Mouse (Mus musculus): ENCODE measurements around the gene Tmem229b. TPM values are rescaled to one million over a fixed set of nuclear protein-coding genes. Genes with fewer than 3 reads are reported as not detected.

Tmem229b gene
- polyA plus RNA-seq, 1 experiment from 2014 or later = 6.5 TPM

- no peak overlapping the region for H3K4me2 ChIP-seq
- WGBS = 84% methylated on average over 5 of the region's 5 CpGs
- no peak overlapping the region for H3K27ac ChIP-seq
- ATAC-seq (ENCODE audit: insufficient read depth, low FRiP score, low read depth) = no peak
- H3K4me1 ChIP-seq = peaks cover 11% of the 10 kb centered on the region; the same call in 1 of the 2 replicates
- H3K27me3 ChIP-seq (replicated peaks) = 0 out of 2 replicates have a peak, but pooled peaks cover 8% of the 10 kb centered on the region
- H3K36me3 ChIP-seq = no peaks in the 10 kb centered on the region
- no peak overlapping the region for H3K9ac ChIP-seq
- no peaks in the 10 kb centered on the region for H3K9me3 ChIP-seq
- no peak overlapping the region for H3K4me3 ChIP-seq (replicated peaks)
These were observed 2.0 kb downstream of the Tmem229b start for GRCm38 (mm10) chr12:79005456-79005855.

GRCm38 (mm10) chr12:79002978-79003377, 4.4 kb downstream of the Tmem229b start:
- 81% methylated on average over 3 of the region's 3 CpGs for WGBS
- no peaks in the 10 kb centered on the region for H3K9me3 ChIP-seq
- no peak for ATAC-seq (ENCODE audit: insufficient read depth, low FRiP score, low read depth)
- no peaks in the 10 kb centered on the region for H3K36me3 ChIP-seq
- H3K4me2 ChIP-seq = no peak overlapping the region
- H3K4me1 ChIP-seq = peaks cover 11% of the 10 kb centered on the region; the same call in 1 of the 2 replicates
- no peak overlapping the region for H3K9ac ChIP-seq
- H3K4me3 ChIP-seq (replicated peaks) = no peak overlapping the region
- no peak overlapping the region for H3K27ac ChIP-seq
- H3K27me3 ChIP-seq (replicated peaks) = 0 out of 2 replicates have a peak, but pooled peaks cover 8% of the 10 kb centered on the region

- ATAC-seq (ENCODE audit: insufficient read depth, low FRiP score, low read depth) = no peak
- H3K27ac ChIP-seq = no peak overlapping the region
- no peak overlapping the region for H3K9ac ChIP-seq
- H3K36me3 ChIP-seq = no peaks in the 10 kb centered on the region
- 72% methylated on average over 5 of the region's 5 CpGs for WGBS
- H3K4me3 ChIP-seq (replicated peaks) = no peak overlapping the region
- H3K4me1 ChIP-seq = peaks cover 9% of the 10 kb centered on the region; the same call in 1 of the 2 replicates
- 0 out of 2 replicates have a peak, but pooled peaks cover 8% of the 10 kb centered on the region for H3K27me3 ChIP-seq (replicated peaks)
- H3K9me3 ChIP-seq = no peaks in the 10 kb centered on the region
- H3K4me2 ChIP-seq = no peak overlapping the region
These were observed 5.0 kb downstream of the Tmem229b start for GRCm38 (mm10) chr12:79002406-79002805.

- WGBS = 48% methylated on average over 6 of the region's 7 CpGs
- no peak overlapping the region for H3K9ac ChIP-seq
- no peaks in the 10 kb centered on the region for H3K9me3 ChIP-seq
- no peaks in the 10 kb centered on the region for H3K4me1 ChIP-seq
- H3K4me3 ChIP-seq (replicated peaks) = no peak overlapping the region
- ATAC-seq (ENCODE audit: insufficient read depth, low FRiP score, low read depth) = no peak
- H3K27ac ChIP-seq = no peak overlapping the region
- H3K27me3 ChIP-seq (replicated peaks) = no peaks in the 10 kb centered on the region
- H3K36me3 ChIP-seq = no peaks in the 10 kb centered on the region
- no peak overlapping the region for H3K4me2 ChIP-seq
These were observed 10.7 kb downstream of the Tmem229b start for GRCm38 (mm10) chr12:78996711-78997110.

GRCm38 (mm10) chr12:78996271-78996670, 11.2 kb downstream of the Tmem229b start:
- Histone ChIP-seq H3K4me1 (no peaks in the 10 kb centered on the region), H3K36me3 (no peaks in the 10 kb centered on the region), H3K27ac (no peak overlapping the region), H3K4me2 (no peak overlapping the region), H3K27me3 (replicated peaks) (no peaks in the 10 kb centered on the region), H3K4me3 (replicated peaks) (no peak overlapping the region), H3K9me3 (no peaks in the 10 kb centered on the region), H3K9ac (no peak overlapping the region)
- no peak for ATAC-seq (ENCODE audit: insufficient read depth, low FRiP score, low read depth)
- WGBS = 86% methylated on average over 4 of the region's 4 CpGs

GRCm38 (mm10) chr12:78987581-78988081, 19.8 kb downstream of the Tmem229b start:
- Histone ChIP-seq H3K4me1 (peaks cover 6% of the 10 kb centered on the region; the same call in 1 of the 2 replicates), H3K27ac (no peak overlapping the region), H3K36me3 (no peaks in the 10 kb centered on the region), H3K4me3 (replicated peaks) (no peak overlapping the region), H3K27me3 (replicated peaks) (no peaks in the 10 kb centered on the region), H3K9me3 (no peaks in the 10 kb centered on the region), H3K4me2 (no peak overlapping the region), H3K9ac (no peak overlapping the region)
- ATAC-seq (ENCODE audit: insufficient read depth, low FRiP score, low read depth) = no peak
- WGBS = 57% methylated on average over 9 of the region's 9 CpGs

GRCm38 (mm10) chr12:78984035-78984432, 23.4 kb downstream of the Tmem229b start:
- H3K9ac ChIP-seq = no peak overlapping the region
- no peaks in the 10 kb centered on the region for H3K9me3 ChIP-seq
- peaks cover 6% of the 10 kb centered on the region; the same call in 1 of the 2 replicates for H3K4me1 ChIP-seq
- H3K4me3 ChIP-seq (replicated peaks) = no peak overlapping the region
- WGBS = 56% methylated on average over 3 of the region's 3 CpGs
- no peaks in the 10 kb centered on the region for H3K36me3 ChIP-seq
- H3K27me3 ChIP-seq (replicated peaks) = no peaks in the 10 kb centered on the region
- no peak overlapping the region for H3K4me2 ChIP-seq
- ATAC-seq (ENCODE audit: insufficient read depth, low FRiP score, low read depth) = peak; percentile 49
- H3K27ac ChIP-seq = peak overlapping the region; percentile 54; the same call in 1 of the 2 replicates

- Histone ChIP-seq H3K36me3 (no peaks in the 10 kb centered on the region), H3K9me3 (no peaks in the 10 kb centered on the region), H3K4me2 (no peak overlapping the region), H3K9ac (no peak overlapping the region), H3K4me3 (replicated peaks) (no peak overlapping the region), H3K27me3 (replicated peaks) (no peaks in the 10 kb centered on the region), H3K4me1 (peaks cover 6% of the 10 kb centered on the region; the same call in 1 of the 2 replicates), H3K27ac (peak overlapping the region; percentile 54)
- WGBS = 44% methylated on average over 9 of the region's 9 CpGs
- peak; percentile 83 for ATAC-seq (ENCODE audit: insufficient read depth, low FRiP score, low read depth)
These were observed 24.0 kb downstream of the Tmem229b start for GRCm38 (mm10) chr12:78983296-78984034.

- H3K9me3 ChIP-seq = no peaks in the 10 kb centered on the region
- H3K27ac ChIP-seq = no peak overlapping the region
- H3K9ac ChIP-seq = no peak overlapping the region
- no peaks in the 10 kb centered on the region for H3K27me3 ChIP-seq (replicated peaks)
- H3K4me3 ChIP-seq (replicated peaks) = no peak overlapping the region
- 54% methylated on average over 9 of the region's 9 CpGs for WGBS
- H3K4me1 ChIP-seq = peaks cover 6% of the 10 kb centered on the region; the same call in 1 of the 2 replicates
- no peak overlapping the region for H3K4me2 ChIP-seq
- H3K36me3 ChIP-seq = no peaks in the 10 kb centered on the region
- no peak for ATAC-seq (ENCODE audit: insufficient read depth, low FRiP score, low read depth)
These were observed 25.2 kb downstream of the Tmem229b start for GRCm38 (mm10) chr12:78981938-78982825.

- Histone ChIP-seq H3K36me3 (no peaks in the 10 kb centered on the region), H3K4me1 (peaks cover 6% of the 10 kb centered on the region; the same call in 1 of the 2 replicates), H3K9ac (no peak overlapping the region), H3K4me3 (replicated peaks) (no peak overlapping the region), H3K27ac (no peak overlapping the region), H3K4me2 (no peak overlapping the region), H3K27me3 (replicated peaks) (no peaks in the 10 kb centered on the region), H3K9me3 (no peaks in the 10 kb centered on the region)
- no peak for ATAC-seq (ENCODE audit: insufficient read depth, low FRiP score, low read depth)
- 77% methylated on average over 2 of the region's 2 CpGs for WGBS
These were observed 26.3 kb downstream of the Tmem229b start for GRCm38 (mm10) chr12:78981131-78981530.

GRCm38 (mm10) chr12:78980683-78981091, 26.7 kb downstream of the Tmem229b start:
- no peaks in the 10 kb centered on the region for H3K36me3 ChIP-seq
- no peak overlapping the region for H3K4me3 ChIP-seq (replicated peaks)
- no peak overlapping the region for H3K4me2 ChIP-seq
- no peak for ATAC-seq (ENCODE audit: insufficient read depth, low FRiP score, low read depth)
- H3K4me1 ChIP-seq = peaks cover 6% of the 10 kb centered on the region; the same call in 1 of the 2 replicates
- WGBS = 65% methylated on average over 5 of the region's 5 CpGs
- no peaks in the 10 kb centered on the region for H3K27me3 ChIP-seq (replicated peaks)
- H3K27ac ChIP-seq = no peak overlapping the region
- H3K9ac ChIP-seq = no peak overlapping the region
- no peaks in the 10 kb centered on the region for H3K9me3 ChIP-seq

All from stomach, embryonic 15.5 days (tissue).